Mouse (Mus musculus) kidney, embryonic 14.5 days (tissue): ENCODE results near the gene Cyp2a4. TPM values are rescaled to one million over a fixed set of nuclear protein-coding genes. Genes with fewer than 3 reads are reported as not detected.
"Not testable (repeated sequence)": the region's sequence is repeated elsewhere in the genome, so short reads cannot be mapped to it uniquely, and the experiment has no call there.

Source experiments
- ATAC-seq: fragments of 200-750 bp; cut with Nextera tagmentation; 2 replicates; pipeline ENCODE4 v1.8.0; 2017; ENCODE audit warnings: moderate number of reproducible peaks, mild to moderate bottlenecking, moderate TSS enrichment, moderate library complexity; ENCODE audit not compliant: low FRiP score, low TSS enrichment
- H3K27ac ChIP-seq: fragments of 300-500 bp; sonication (generic); 2 replicates; pipeline ENCODE4 v1.5.1; 2014; ENCODE audit warnings: low read depth, mild to moderate bottlenecking, low read length, moderate library complexity, mixed read lengths
- H3K27me3 ChIP-seq: fragments of 300-500 bp; sonication (generic); 2 replicates; pipeline ENCODE4 v1.6.1; 2014; ENCODE audit warnings: mild to moderate bottlenecking, low read length; ENCODE audit not compliant: control insufficient read depth, insufficient read depth
- H3K36me3 ChIP-seq: fragments of 300-500 bp; sonication (generic); 2 replicates; pipeline ENCODE4 v1.6.1; 2014; ENCODE audit warnings: low read length, mixed read lengths; ENCODE audit not compliant: control insufficient read depth, insufficient read depth
- H3K4me1 ChIP-seq: fragments of 300-500 bp; sonication (generic); 2 replicates; pipeline ENCODE4 v1.6.1; 2014; ENCODE audit warnings: low read length, mixed read lengths; ENCODE audit not compliant: control insufficient read depth, insufficient read depth
- H3K4me2 ChIP-seq: fragments of 300-500 bp; sonication (generic); replicated peaks from 2 replicates; pipeline ENCODE4 v1.6.1; 2014; ENCODE audit warnings: low read depth, mild to moderate bottlenecking, low read length
- H3K4me3 ChIP-seq: fragments of 300-500 bp; sonication (generic); 2 replicates; pipeline ENCODE4 v1.5.1; 2014; ENCODE audit warnings: mild to moderate bottlenecking, low read length
- H3K9ac ChIP-seq: fragments of 300-500 bp; sonication (generic); 2 replicates; pipeline ENCODE4 v1.6.1; 2014; ENCODE audit warnings: low read depth, mild to moderate bottlenecking, low read length, moderate library complexity
- H3K9me3 ChIP-seq: fragments of 300-500 bp; sonication (generic); 2 replicates; pipeline ENCODE4 v1.6.1; 2016; ENCODE audit warnings: low read length; ENCODE audit not compliant: control insufficient read depth
- WGBS: fragments of 180-500 bp; shearing (Covaris S2); extraction: QIAGEN DNeasy Blood & Tissue Kit; methylation state at CpG from one replicate; pipeline ENCODE4 v1.1.7; 2014; 5-methylcytosine and 5-hydroxymethylcytosine counted together
- polyA plus RNA-seq: library from polyadenylated mRNA; unstranded; fragments of >200 nt; fragmentation: Nextera tagmentation; extraction: Ambion mirVana; gene quantifications from 2 replicates; pipeline ENCODE4 v1.2.1, GENCODE M21; 2014

The Cyp2a4 gene
- not detected in 2 replicates for polyA plus RNA-seq

GRCm38 (mm10) chr7:26306926-26307325 is at the start of gene Cyp2a4:
TSS of gene Cyp2a4 (plus strand) at chr7:26307169.
- not testable (repeated sequence) for H3K4me3 ChIP-seq, H3K27me3 ChIP-seq, H3K9me3 ChIP-seq, ATAC-seq, H3K4me1 ChIP-seq, H3K9ac ChIP-seq, H3K36me3 ChIP-seq, H3K4me2 ChIP-seq, H3K27ac ChIP-seq
- WGBS: 68% methylated on average over 2 of the region's 2 CpGs

- H3K27ac ChIP-seq, H3K9me3 ChIP-seq, ATAC-seq, H3K4me1 ChIP-seq, H3K4me2 ChIP-seq, H3K27me3 ChIP-seq, H3K36me3 ChIP-seq, H3K9ac ChIP-seq, H3K4me3 ChIP-seq: not testable (repeated sequence)
- 78% methylated on average over 1 of the region's 1 CpGs for WGBS
Measured at GRCm38 (mm10) chr7:26260034-26260433, 46.9 kb upstream of the Cyp2a4 start, which contains the start of gene Vmn1r184. TSS of gene Vmn1r184 (plus strand) at chr7:26260334.

GRCm38 (mm10) chr7:26303429-26304166 is 3.4 kb upstream of the Cyp2a4 start:
- not testable (repeated sequence) for H3K36me3 ChIP-seq, H3K9me3 ChIP-seq, ATAC-seq, H3K27me3 ChIP-seq, H3K27ac ChIP-seq, H3K4me3 ChIP-seq, H3K4me2 ChIP-seq, H3K9ac ChIP-seq, H3K4me1 ChIP-seq
- WGBS: 83% methylated on average over 8 of the region's 8 CpGs

GRCm38 (mm10) chr7:26311786-26312185 is 4.8 kb downstream of the Cyp2a4 start:
- H3K4me3 ChIP-seq, H3K36me3 ChIP-seq, H3K27ac ChIP-seq, H3K27me3 ChIP-seq, ATAC-seq, H3K9ac ChIP-seq, H3K9me3 ChIP-seq, H3K4me1 ChIP-seq, H3K4me2 ChIP-seq: not testable (repeated sequence)
- 91% methylated on average over 4 of the region's 4 CpGs for WGBS

GRCm38 (mm10) chr7:26315194-26315593 is 8.2 kb downstream of the Cyp2a4 start:
- not testable (repeated sequence) for H3K36me3 ChIP-seq, ATAC-seq, H3K9me3 ChIP-seq, H3K9ac ChIP-seq, H3K4me2 ChIP-seq, H3K4me1 ChIP-seq, H3K27me3 ChIP-seq, H3K27ac ChIP-seq, H3K4me3 ChIP-seq
- 91% methylated on average over 2 of the region's 2 CpGs for WGBS

GRCm38 (mm10) chr7:26315809-26316208 is 8.8 kb downstream of the Cyp2a4 start:
- WGBS: 85% methylated on average over 4 of the region's 4 CpGs

GRCm38 (mm10) chr7:26320361-26320760 is 13.4 kb downstream of the Cyp2a4 start:
- H3K36me3 ChIP-seq: not testable (repeated sequence)

More at GRCm38 (mm10) chr7:26315809-26316208, 8.8 kb downstream of the Cyp2a4 start:
- not testable (repeated sequence) for H3K4me2 ChIP-seq, H3K36me3 ChIP-seq, H3K27ac ChIP-seq, H3K27me3 ChIP-seq, H3K4me1 ChIP-seq, H3K4me3 ChIP-seq, H3K9me3 ChIP-seq, ATAC-seq, H3K9ac ChIP-seq

GRCm38 (mm10) chr7:26350177-26350576 is 43.2 kb downstream of the Cyp2a4 start:
- not testable (repeated sequence) for H3K9ac ChIP-seq, ATAC-seq, H3K27me3 ChIP-seq, H3K4me2 ChIP-seq, H3K4me1 ChIP-seq, H3K27ac ChIP-seq, H3K36me3 ChIP-seq, H3K4me3 ChIP-seq, H3K9me3 ChIP-seq

More at GRCm38 (mm10) chr7:26320361-26320760, 13.4 kb downstream of the Cyp2a4 start:
- not testable (repeated sequence) for H3K4me1 ChIP-seq, H3K4me2 ChIP-seq, H3K4me3 ChIP-seq, H3K9me3 ChIP-seq, ATAC-seq, H3K27me3 ChIP-seq, H3K9ac ChIP-seq, H3K27ac ChIP-seq
- 71% methylated on average over 3 of the region's 3 CpGs for WGBS

- H3K27me3 ChIP-seq, H3K36me3 ChIP-seq, H3K9ac ChIP-seq, H3K27ac ChIP-seq, H3K4me3 ChIP-seq, H3K4me1 ChIP-seq, ATAC-seq, H3K9me3 ChIP-seq, H3K4me2 ChIP-seq: not testable (repeated sequence)
- 88% methylated on average over 2 of the region's 3 CpGs for WGBS
Measured at GRCm38 (mm10) chr7:26352258-26352657, 45.3 kb downstream of the Cyp2a4 start.
